Mouse (Mus musculus) MEL (cell line): ENCODE measurements around the gene Nova2. TPM values are rescaled to one million over a fixed set of nuclear protein-coding genes. Genes with fewer than 3 reads are reported as not detected.

Experiments
- DNase-seq: peaks from one replicate; pipeline ENCODE4 v3.0.0; 2011; ENCODE audit warnings: low read depth, low spot score
- H3K27ac ChIP-seq: 2 replicates; pipeline ENCODE4 v1.5.1; 2012; ENCODE audit warnings: low read depth, mild to moderate bottlenecking, control low read depth, low read length, moderate library complexity; ENCODE audit not compliant: control insufficient read depth
- H3K27me3 ChIP-seq, 2 experiments: fragments of 150-350 bp in 1 of 2; sonication (generic) in 1 of 2; 2 replicates each; pipeline ENCODE4 v1.6.1; 2012; ENCODE audit warnings: low read length in 2 of 2, mild to moderate bottlenecking in 2 of 2, improper control_type of control experiment in 1 of 2, moderate library complexity in 1 of 2; ENCODE audit not compliant: insufficient read depth in 2 of 2, control insufficient read depth in 1 of 2
- H3K36me3 ChIP-seq, 2 experiments: 2 replicates each; pipeline ENCODE4 v1.6.1; 2012 to 2014; ENCODE audit warnings: low read length in 2 of 2, improper control_type of control experiment in 1 of 2, inconsistent platforms in 1 of 2, mild to moderate bottlenecking in 1 of 2; ENCODE audit not compliant: insufficient read depth in 2 of 2, control insufficient read depth in 1 of 2
- H3K4me1 ChIP-seq, 2 experiments: fragments of 150-350 bp in 1 of 2; sonication (generic) in 1 of 2; 2 replicates each; pipeline ENCODE4 v1.6.1; 2012; ENCODE audit warnings: low read length in 2 of 2, improper control_type of control experiment in 1 of 2, mild to moderate bottlenecking in 1 of 2; ENCODE audit not compliant: insufficient read depth in 2 of 2, control insufficient read depth in 1 of 2
- H3K4me3 ChIP-seq, 2 experiments: fragments of 150-350 bp in 1 of 2; sonication (generic) in 1 of 2; 2 replicates each; pipeline ENCODE4 v1.5.1; 2012; ENCODE audit warnings: low read depth in 2 of 2, low read length in 2 of 2, mild to moderate bottlenecking in 2 of 2, moderate library complexity in 2 of 2, control low read depth in 1 of 2, improper control_type of control experiment in 1 of 2; ENCODE audit not compliant: control insufficient read depth in 1 of 2, insufficient read depth in 1 of 2
- H3K79me2 ChIP-seq: 2 replicates; pipeline ENCODE4 v1.6.1; 2012; ENCODE audit warnings: mild to moderate bottlenecking, low read length, moderate library complexity; ENCODE audit not compliant: control insufficient read depth, poor library complexity, insufficient read depth
- H3K9ac ChIP-seq: 2 replicates; pipeline ENCODE4 v1.6.1; 2012; ENCODE audit warnings: low read depth, mild to moderate bottlenecking, control low read depth, low read length, moderate library complexity; ENCODE audit not compliant: control insufficient read depth, poor library complexity, severe bottlenecking
- H3K9me3 ChIP-seq: fragments of 150-350 bp; sonication (generic); replicated peaks from 2 replicates; pipeline ENCODE4 v1.6.1; 2012; ENCODE audit warnings: mild to moderate bottlenecking, low read length, improper control_type of control experiment, moderate library complexity; ENCODE audit not compliant: insufficient read depth
- BHLHE40 ChIP-seq: IDR thresholded peaks from 2 replicates; pipeline ENCODE4 v1.6.1; 2012; ENCODE audit warnings: low read depth, mild to moderate bottlenecking, inconsistent platforms, low read length, improper control_type of control experiment, borderline replicate concordance
- CHD1 ChIP-seq: IDR thresholded peaks from 2 replicates; pipeline ENCODE4 v1.6.1; 2012; ENCODE audit warnings: low read depth, mild to moderate bottlenecking, inconsistent platforms, low read length, improper control_type of control experiment
- E2F4 ChIP-seq: IDR thresholded peaks from 2 replicates; pipeline ENCODE4 v1.6.1; 2011; ENCODE audit warnings: low read depth, low read length, improper control_type of control experiment, borderline replicate concordance
- EP300 ChIP-seq, 2 experiments: IDR thresholded peaks; 2 replicates each; pipeline ENCODE4 v1.6.1; 2011; ENCODE audit warnings: improper control_type of control experiment in 2 of 2, low read length in 2 of 2, low read depth in 1 of 2, mild to moderate bottlenecking in 1 of 2
- GABPA ChIP-seq: IDR thresholded peaks from 2 replicates; pipeline ENCODE4 v1.6.1; 2012; ENCODE audit warnings: low read depth, mild to moderate bottlenecking, inconsistent platforms, low read length, improper control_type of control experiment, moderate library complexity
- HCFC1 ChIP-seq: IDR thresholded peaks from 2 replicates; pipeline ENCODE4 v1.6.1; 2012; ENCODE audit warnings: low read depth, mild to moderate bottlenecking, inconsistent platforms, low read length, improper control_type of control experiment, moderate library complexity
- KAT2A ChIP-seq: conservative IDR thresholded peaks from 2 replicates; pipeline ENCODE4 v1.6.1; 2012; ENCODE audit warnings: low read depth, low read length, improper control_type of control experiment, inconsistent platforms
- MAFK ChIP-seq: IDR thresholded peaks from 2 replicates; pipeline ENCODE4 v1.6.1; 2011; ENCODE audit warnings: low read depth, mild to moderate bottlenecking, low read length, improper control_type of control experiment, borderline replicate concordance
- MAX ChIP-seq: IDR thresholded peaks from 2 replicates; pipeline ENCODE4 v1.6.1; 2011; ENCODE audit warnings: low read length, improper control_type of control experiment
- MEF2A ChIP-seq: IDR thresholded peaks from 2 replicates; pipeline ENCODE4 v1.6.1; 2014; ENCODE audit warnings: low read depth, mild to moderate bottlenecking, inconsistent platforms, low read length, improper control_type of control experiment; ENCODE audit not compliant: poor library complexity, insufficient replicate concordance, severe bottlenecking; ENCODE audit errors: extremely low read depth
- MYC ChIP-seq: IDR thresholded peaks from 2 replicates; pipeline ENCODE4 v1.6.1; 2011; ENCODE audit warnings: low read depth, mild to moderate bottlenecking, low read length, improper control_type of control experiment, moderate library complexity
- NELFE ChIP-seq: IDR thresholded peaks from 2 replicates; pipeline ENCODE4 v1.6.1; 2011; ENCODE audit warnings: low read depth, low read length, improper control_type of control experiment
- NRF1 ChIP-seq: IDR thresholded peaks from 2 replicates; pipeline ENCODE4 v1.6.1; 2014; ENCODE audit warnings: low read depth, mild to moderate bottlenecking, inconsistent platforms, low read length, improper control_type of control experiment, moderate library complexity; ENCODE audit not compliant: poor library complexity, insufficient read depth, severe bottlenecking
- POLR2A ChIP-seq, 2 experiments: IDR thresholded peaks; 2 replicates each; pipeline ENCODE4 v1.6.1; 2011 to 2012; ENCODE audit warnings: low read length in 2 of 2, mild to moderate bottlenecking in 2 of 2, control low read depth in 1 of 2, improper control_type of control experiment in 1 of 2, low read depth in 1 of 2, moderate library complexity in 1 of 2; ENCODE audit not compliant: control insufficient read depth in 1 of 2, insufficient read depth in 1 of 2, poor library complexity in 1 of 2
- POLR2AphosphoS5 ChIP-seq: IDR thresholded peaks from 2 replicates; pipeline ENCODE4 v1.6.1; 2012; ENCODE audit warnings: low read depth, borderline replicate concordance, mild to moderate bottlenecking, inconsistent platforms, low read length, moderate library complexity, mixed read lengths
- RCOR1 ChIP-seq: IDR thresholded peaks from 2 replicates; pipeline ENCODE4 v1.6.1; 2012; ENCODE audit warnings: low read depth, mild to moderate bottlenecking, inconsistent platforms, low read length, improper control_type of control experiment
- UBTF ChIP-seq: IDR thresholded peaks from 2 replicates; pipeline ENCODE4 v1.6.1; 2012; ENCODE audit warnings: low read depth, mild to moderate bottlenecking, inconsistent platforms, low read length, improper control_type of control experiment, moderate library complexity, borderline replicate concordance; ENCODE audit not compliant: insufficient read depth
- USF1 ChIP-seq: IDR thresholded peaks from 2 replicates; pipeline ENCODE4 v1.6.1; 2014; ENCODE audit warnings: low read depth, mild to moderate bottlenecking, inconsistent platforms, low read length, improper control_type of control experiment, moderate library complexity
- USF2 ChIP-seq, 2 experiments: IDR thresholded peaks; 2 replicates each; pipeline ENCODE4 v1.6.1; 2011 to 2012; ENCODE audit warnings: improper control_type of control experiment in 2 of 2, low read length in 2 of 2, borderline replicate concordance in 1 of 2, inconsistent platforms in 1 of 2, low read depth in 1 of 2, mild to moderate bottlenecking in 1 of 2; ENCODE audit not compliant: insufficient read depth in 1 of 2
- ZKSCAN1 ChIP-seq: IDR thresholded peaks from 2 replicates; pipeline ENCODE4 v1.6.1; 2012; ENCODE audit warnings: low read depth, mild to moderate bottlenecking, inconsistent platforms, low read length, improper control_type of control experiment, moderate library complexity
- ZMIZ1 ChIP-seq: IDR thresholded peaks from 2 replicates; pipeline ENCODE4 v1.6.1; 2012; ENCODE audit warnings: low read depth, mild to moderate bottlenecking, inconsistent platforms, low read length, improper control_type of control experiment, moderate library complexity
- polyA plus RNA-seq, 2 experiments: library from polyadenylated mRNA; stranded (reverse) in 1 of 2; unstranded in 1 of 2; fragments of >175 nt in 1 of 2; fragments of >200 nt in 1 of 2; gene quantifications; 2 replicates each; pipeline versions ENCODE4 v1.2.1 to v1.2.4; 2012; ENCODE audit warnings: low replicate concordance in 2 of 2, low read depth in 1 of 2; ENCODE audit not compliant: insufficient read length in 2 of 2, insufficient read depth in 1 of 2, missing spikeins in 1 of 2
- total RNA-seq: library from RNA; depleted of rRNA; stranded (reverse); fragments of 300-350 nt; gene quantifications from 2 replicates; pipeline ENCODE4 v1.2.3, GENCODE M21; 2012

Gene Nova2
- total and polyA plus RNA-seq, 3 experiments, result 0.04 to 0.22 TPM; not detected in 1

- Histone ChIP-seq H3K9ac (no peak overlapping the region), H3K36me3 (peaks cover 0 to 5% of the 10 kb centered on the region in 2 experiments; a peak in 3 of 4 replicates), H3K27ac (no peak overlapping the region), H3K27me3 (no peaks in the 10 kb centered on the region), H3K4me1 (peaks cover 0 to 6% of the 10 kb centered on the region in 2 experiments; a peak in 1 of 4 replicates), H3K4me3 (no peak overlapping the region), H3K9me3 (no peaks in the 10 kb centered on the region), H3K79me2 (peaks cover 15% of the 10 kb centered on the region)
- TF ChIP-seq KAT2A (no peak), ZKSCAN1 (no peak), MAFK (no peak), MEF2A (no peak), NRF1 (no peak), ZMIZ1 (no peak), POLR2A (IDR thresholded peaks at IDR 0.05; ENCODE audit: control insufficient read depth in 1 of 2, insufficient read depth in 1 of 2, low read depth in 1 of 2, low read length in 2 of 2, poor library complexity in 1 of 2) (no peak), USF1 (no peak), POLR2AphosphoS5 (no peak), MAX (no peak)
- no peak for DNase-seq
Measured at GRCm38 (mm10) chr7:18904971-18905370, 20.7 kb upstream of the Nova2 start.

GRCm38 (mm10) chr7:18909797-18910196, 15.9 kb upstream of the Nova2 start:
- H3K4me1 ChIP-seq, result peaks cover 0 to 13% of the 10 kb centered on the region in 2 experiments; a peak in 3 of 4 replicates
- peak overlapping the region; percentile 64 to 97 for H3K4me3 ChIP-seq
- no peaks in the 10 kb centered on the region for H3K27me3 ChIP-seq
- TF ChIP-seq E2F4 (no peak), UBTF (no peak), USF2 (IDR thresholded peaks at IDR 0.05; ENCODE audit: borderline replicate concordance in 1 of 2, insufficient read depth in 1 of 2, low read depth in 1 of 2, low read length in 2 of 2) (no peak), MYC (no peak), NELFE (no peak), CHD1 (no peak), GABPA (no peak), MAFK (no peak), EP300 (IDR thresholded peaks at IDR 0.05; ENCODE audit: low read depth in 1 of 2, low read length in 2 of 2) (no peak), BHLHE40 (no peak), RCOR1 (no peak), HCFC1 (no peak), MAX (no peak)
- TF ChIP-seq, all 39 proteins: peak for 0
- Histone ChIP-seq H3K36me3 (peaks cover 0 to 5% of the 10 kb centered on the region in 2 experiments; a peak in 2 of 4 replicates), H3K79me2 (peaks cover 16% of the 10 kb centered on the region), H3K9me3 (no peaks in the 10 kb centered on the region), H3K9ac (peak overlapping the region; percentile 72), H3K27ac (peak overlapping the region; percentile 36)
- DNase-seq, result no peak
